Mouse (Mus musculus) brain, adult 2 months (tissue): Measurements from ENCODE around the gene Lgalsl.

Experiments used
- DNase-seq: peaks from one replicate; pipeline ENCODE4 v3.0.0; 2011; ENCODE audit warnings: low read depth, low spot score

Lgalsl gene

DNA sequence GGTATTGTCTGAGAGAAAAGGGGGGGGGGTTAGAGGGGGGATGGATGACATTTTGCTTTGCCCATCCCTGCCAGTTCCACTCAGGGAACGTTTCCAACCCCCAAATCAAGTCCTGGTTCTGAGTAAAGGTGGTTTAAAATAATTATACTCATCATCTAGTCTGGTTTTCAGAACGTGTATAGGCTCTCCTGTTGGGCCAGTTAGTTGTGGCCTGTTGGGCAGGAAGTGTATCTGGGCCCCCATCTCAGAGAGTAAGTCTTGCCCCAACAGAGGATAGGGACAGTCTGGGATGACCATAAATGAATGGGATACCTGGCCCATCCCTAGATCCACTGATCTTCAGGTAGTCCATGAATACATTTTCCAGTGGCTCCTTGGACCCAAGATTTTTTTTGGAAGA, 48.2 kb downstream of the Lgalsl start:
- DNase-seq: no peak

GRCm38 (mm10) chr11:20780312-20780711, 50.5 kb downstream of the Lgalsl start:
- DNase-seq: no peak

DNA sequence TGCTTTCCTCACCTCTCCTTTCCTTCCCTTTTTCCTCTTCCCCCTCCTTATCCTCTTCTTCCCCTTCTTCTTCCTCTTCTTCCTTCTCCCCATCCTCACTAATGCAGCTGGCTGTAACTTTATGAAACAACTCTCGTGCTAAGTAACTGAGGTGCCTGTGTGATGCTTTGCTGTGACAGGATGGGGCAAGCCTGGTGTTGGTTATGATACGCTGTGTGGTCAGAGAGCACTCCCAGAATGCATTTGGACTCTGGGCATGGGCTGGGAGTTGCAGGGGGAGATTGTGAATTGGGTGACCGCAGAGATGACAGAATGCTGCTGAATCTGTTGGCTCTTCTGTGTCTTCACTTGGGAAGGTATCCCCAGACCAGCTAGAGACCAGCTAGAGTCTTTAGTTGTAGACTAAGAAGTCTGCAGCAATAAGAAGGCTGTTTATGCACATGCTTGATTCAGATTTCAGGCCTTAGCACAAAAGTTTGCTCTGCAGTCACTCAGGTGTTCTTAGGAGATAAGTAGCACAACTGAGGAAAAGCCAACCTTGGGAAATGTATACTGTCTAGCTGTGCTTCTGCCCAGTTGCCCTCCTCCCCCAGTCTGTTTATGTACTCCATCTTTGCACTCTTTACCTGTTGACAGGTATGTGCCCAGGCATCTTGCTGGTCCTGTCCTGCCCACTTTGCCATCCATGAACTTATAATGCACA, 51.8 kb downstream of the Lgalsl start:
- DNase-seq: no peak

DNA sequence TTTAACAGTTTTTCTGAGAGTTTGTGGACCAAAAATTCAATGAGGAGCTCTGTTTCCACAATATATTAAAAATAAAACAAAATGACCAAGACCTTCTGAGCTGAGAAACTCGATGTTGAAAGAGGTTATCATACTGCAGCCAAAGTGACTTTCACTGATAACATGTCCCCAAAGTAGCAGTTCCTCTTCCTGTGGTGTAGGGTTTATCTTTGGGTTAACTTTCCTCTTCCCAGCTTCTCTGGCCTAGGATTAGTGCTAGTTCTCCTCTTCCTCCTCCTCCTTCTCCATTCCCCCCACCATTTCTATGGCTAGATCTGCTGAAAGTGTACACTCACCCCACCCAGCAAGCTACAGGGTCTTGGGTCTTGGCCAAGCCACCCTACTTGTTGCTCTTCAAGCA, 52.6 kb downstream of the Lgalsl start:
- no peak for DNase-seq

- DNase-seq: no peak
These were observed 54.2 kb downstream of the Lgalsl start for GRCm38 (mm10) chr11:20776668-20777067.
